Mouse (Mus musculus): ENCODE measurements at regions not wholly inside any gene's neighbourhood (a gene's known extent, or its start where the extent isn't known, plus 50 kb on each side); places are given as distances from the start of the nearest gene placed in this dataset.
A peak's percentile ranks its signal among the peaks of the same experiment; 100 is the strongest.
"Not testable (repeated sequence)": the region's sequence is repeated elsewhere in the genome, so short reads cannot be mapped to it uniquely, and the experiment has no call there.

- WGBS = 16% methylated on average over 5 of the region's 5 CpGs
- no peak overlapping the region for H3K9ac ChIP-seq
- H3K4me3 ChIP-seq = no peak overlapping the region
- H3K9me3 ChIP-seq = no peaks in the 10 kb centered on the region
- H3K27ac ChIP-seq = no peak overlapping the region
- H3K36me3 ChIP-seq = no peaks in the 10 kb centered on the region
- no peaks in the 10 kb centered on the region for H3K4me1 ChIP-seq
- peaks cover 12% of the 10 kb centered on the region for H3K27me3 ChIP-seq (replicated peaks)
- no peak overlapping the region for H3K4me2 ChIP-seq (replicated peaks)
- peak; percentile 92 for ATAC-seq (ENCODE audit: low FRiP score, low read depth)
These were observed 317.3 kb upstream of the 4933412E24Rik start for GRCm38 (mm10) chr15:60333573-60334306.

- ATAC-seq (ENCODE audit: low FRiP score, low read depth) = no peak
- WGBS = 96% methylated on average over 2 of the region's 2 CpGs
- H3K27ac ChIP-seq = no peak overlapping the region
- H3K9me3 ChIP-seq = no peaks in the 10 kb centered on the region
- no peaks in the 10 kb centered on the region for H3K36me3 ChIP-seq
- H3K27me3 ChIP-seq (replicated peaks) = no peaks in the 10 kb centered on the region
- no peak overlapping the region for H3K4me3 ChIP-seq
- H3K4me1 ChIP-seq = no peaks in the 10 kb centered on the region
- no peak overlapping the region for H3K4me2 ChIP-seq (replicated peaks)
- no peak overlapping the region for H3K9ac ChIP-seq
These were observed 301.2 kb upstream of the 4933412E24Rik start for GRCm38 (mm10) chr15:60317577-60317976.

- Histone ChIP-seq H3K27me3 (replicated peaks) (no peaks in the 10 kb centered on the region), H3K4me2 (replicated peaks) (no peak overlapping the region), H3K27ac (no peak overlapping the region), H3K4me1 (peaks cover 5% of the 10 kb centered on the region; the same call in 1 of the 2 replicates), H3K36me3 (no peaks in the 10 kb centered on the region), H3K4me3 (no peak overlapping the region), H3K9ac (no peak overlapping the region), H3K9me3 (no peaks in the 10 kb centered on the region)
- 61% methylated on average over 5 of the region's 5 CpGs for WGBS
- ATAC-seq (ENCODE audit: low FRiP score, low read depth) = no peak
These were observed 298.8 kb upstream of the 4933412E24Rik start for GRCm38 (mm10) chr15:60315210-60315609.

GRCm38 (mm10) chr15:60309909-60310308, 293.5 kb upstream of the 4933412E24Rik start:
- Histone ChIP-seq H3K27me3 (replicated peaks) (no peaks in the 10 kb centered on the region), H3K27ac (no peak overlapping the region), H3K4me1 (peaks cover 5% of the 10 kb centered on the region; the same call in 1 of the 2 replicates), H3K9ac (no peak overlapping the region), H3K36me3 (no peaks in the 10 kb centered on the region), H3K4me3 (no peak overlapping the region), H3K4me2 (replicated peaks) (no peak overlapping the region), H3K9me3 (no peaks in the 10 kb centered on the region)
- ATAC-seq (ENCODE audit: low FRiP score, low read depth) = no peak
- WGBS = 82% methylated on average over 3 of the region's 3 CpGs

- Histone ChIP-seq H3K27ac (no peak overlapping the region), H3K4me2 (replicated peaks) (no peak overlapping the region), H3K9ac (no peak overlapping the region), H3K4me3 (no peak overlapping the region), H3K4me1 (peaks cover 5% of the 10 kb centered on the region; the same call in 1 of the 2 replicates), H3K36me3 (no peaks in the 10 kb centered on the region), H3K27me3 (replicated peaks) (no peaks in the 10 kb centered on the region), H3K9me3 (no peaks in the 10 kb centered on the region)
- no peak for ATAC-seq (ENCODE audit: low FRiP score, low read depth)
- WGBS = 56% methylated on average over 1 of the region's 1 CpGs
These were observed 292.6 kb upstream of the 4933412E24Rik start for GRCm38 (mm10) chr15:60308968-60309367.

GRCm38 (mm10) chr15:60308126-60308525, 291.7 kb upstream of the 4933412E24Rik start:
- no peaks in the 10 kb centered on the region for H3K36me3 ChIP-seq
- ATAC-seq (ENCODE audit: low FRiP score, low read depth) = no peak
- H3K4me2 ChIP-seq (replicated peaks) = no peak overlapping the region
- H3K27me3 ChIP-seq (replicated peaks) = no peaks in the 10 kb centered on the region
- no peaks in the 10 kb centered on the region for H3K9me3 ChIP-seq
- H3K4me1 ChIP-seq = peaks cover 5% of the 10 kb centered on the region; the same call in 1 of the 2 replicates
- no peak overlapping the region for H3K9ac ChIP-seq
- H3K27ac ChIP-seq = no peak overlapping the region
- 83% methylated on average over 2 of the region's 2 CpGs for WGBS
- no peak overlapping the region for H3K4me3 ChIP-seq

- Histone ChIP-seq H3K4me3 (no peak overlapping the region), H3K4me1 (no peaks in the 10 kb centered on the region), H3K27ac (no peak overlapping the region), H3K4me2 (replicated peaks) (no peak overlapping the region), H3K36me3 (no peaks in the 10 kb centered on the region), H3K9ac (no peak overlapping the region), H3K9me3 (no peaks in the 10 kb centered on the region), H3K27me3 (replicated peaks) (no peaks in the 10 kb centered on the region)
- no peak for ATAC-seq (ENCODE audit: low FRiP score, low read depth)
- 80% methylated on average over 4 of the region's 4 CpGs for WGBS
These were observed 287.1 kb upstream of the 4933412E24Rik start for GRCm38 (mm10) chr15:60303501-60303900.

GRCm38 (mm10) chr15:60301939-60302338, 285.5 kb upstream of the 4933412E24Rik start:
- Histone ChIP-seq H3K4me2 (replicated peaks) (no peak overlapping the region), H3K4me1 (no peaks in the 10 kb centered on the region), H3K27me3 (replicated peaks) (no peaks in the 10 kb centered on the region), H3K9me3 (no peaks in the 10 kb centered on the region), H3K9ac (no peak overlapping the region), H3K4me3 (no peak overlapping the region), H3K36me3 (no peaks in the 10 kb centered on the region), H3K27ac (no peak overlapping the region)
- WGBS = 94% methylated on average over 4 of the region's 4 CpGs
- ATAC-seq (ENCODE audit: low FRiP score, low read depth) = no peak

GRCm38 (mm10) chr15:60285321-60285720, 268.9 kb upstream of the 4933412E24Rik start:
- WGBS = 22% methylated on average over 4 of the region's 4 CpGs

GRCm38 (mm10) chr15:60280378-60280777, 264.0 kb upstream of the 4933412E24Rik start:
- H3K27ac ChIP-seq = no peak overlapping the region
- no peak overlapping the region for H3K9ac ChIP-seq
- H3K4me2 ChIP-seq (replicated peaks) = no peak overlapping the region
- H3K36me3 ChIP-seq = no peaks in the 10 kb centered on the region
- H3K9me3 ChIP-seq = no peaks in the 10 kb centered on the region
- H3K27me3 ChIP-seq (replicated peaks) = no peaks in the 10 kb centered on the region
- no peak for ATAC-seq (ENCODE audit: low FRiP score, low read depth)
- H3K4me1 ChIP-seq = no peaks in the 10 kb centered on the region
- 63% methylated on average over 2 of the region's 2 CpGs for WGBS
- no peak overlapping the region for H3K4me3 ChIP-seq

More at GRCm38 (mm10) chr15:60285321-60285720, 268.9 kb upstream of the 4933412E24Rik start:
- Histone ChIP-seq H3K4me1 (no peaks in the 10 kb centered on the region), H3K9ac (no peak overlapping the region), H3K4me3 (no peak overlapping the region), H3K27me3 (replicated peaks) (no peaks in the 10 kb centered on the region), H3K27ac (no peak overlapping the region), H3K36me3 (no peaks in the 10 kb centered on the region), H3K9me3 (no peaks in the 10 kb centered on the region), H3K4me2 (replicated peaks) (no peak overlapping the region)
- no peak for ATAC-seq (ENCODE audit: low FRiP score, low read depth)

GRCm38 (mm10) chr15:60253661-60254060, 237.2 kb upstream of the 4933412E24Rik start:
- H3K4me2 ChIP-seq (replicated peaks); H3K4me3 ChIP-seq; H3K9ac ChIP-seq; H3K36me3 ChIP-seq; ATAC-seq (ENCODE audit: low FRiP score, low read depth); H3K9me3 ChIP-seq; H3K4me1 ChIP-seq; H3K27ac ChIP-seq; H3K27me3 ChIP-seq (replicated peaks): not testable (repeated sequence)

- H3K36me3 ChIP-seq = no peaks in the 10 kb centered on the region
- H3K27me3 ChIP-seq (replicated peaks) = no peaks in the 10 kb centered on the region
- 79% methylated on average over 4 of the region's 4 CpGs for WGBS
- no peaks in the 10 kb centered on the region for H3K4me1 ChIP-seq
- H3K4me2 ChIP-seq (replicated peaks) = no peak overlapping the region
- no peak overlapping the region for H3K9ac ChIP-seq
- no peak overlapping the region for H3K4me3 ChIP-seq
- no peaks in the 10 kb centered on the region for H3K9me3 ChIP-seq
- ATAC-seq (ENCODE audit: low FRiP score, low read depth) = no peak
- no peak overlapping the region for H3K27ac ChIP-seq
These were observed 210.0 kb upstream of the 4933412E24Rik start for GRCm38 (mm10) chr15:60226335-60226938.

- no peak overlapping the region for H3K4me3 ChIP-seq
- H3K27me3 ChIP-seq (replicated peaks) = no peaks in the 10 kb centered on the region
- H3K36me3 ChIP-seq = no peaks in the 10 kb centered on the region
- no peak overlapping the region for H3K27ac ChIP-seq
- no peak for ATAC-seq (ENCODE audit: low FRiP score, low read depth)
- H3K4me2 ChIP-seq (replicated peaks) = no peak overlapping the region
- no peaks in the 10 kb centered on the region for H3K9me3 ChIP-seq
- H3K9ac ChIP-seq = no peak overlapping the region
- H3K4me1 ChIP-seq = no peaks in the 10 kb centered on the region
These were observed 178.7 kb upstream of the 4933412E24Rik start for GRCm38 (mm10) chr15:60195070-60195469.
